Mouse (Mus musculus): ENCODE measurements around the gene Basp1. TPM values are rescaled to one million over a fixed set of nuclear protein-coding genes. Genes with fewer than 3 reads are reported as not detected.

Basp1 gene
- polyA plus RNA-seq, 1 experiment from 2014 or later = 148 TPM

DNA sequence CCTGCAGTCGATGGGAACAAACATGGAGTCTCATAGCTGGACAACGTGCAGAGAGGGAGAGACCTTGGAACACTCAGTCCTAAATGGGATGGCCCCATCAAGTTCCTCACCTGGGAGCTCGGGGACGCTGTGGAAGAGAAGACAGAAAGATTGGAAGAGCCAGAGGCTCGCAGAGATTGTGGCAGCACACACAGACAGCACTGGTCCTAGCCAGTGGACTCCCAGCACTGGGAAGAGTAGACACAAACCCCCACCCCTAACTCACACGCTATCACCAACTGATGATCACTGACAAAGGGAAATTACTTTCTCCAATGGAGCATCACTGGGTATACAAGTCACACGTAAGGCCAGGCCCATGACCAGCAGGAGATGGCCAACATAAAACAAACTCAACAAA is 15.4 kb upstream of the Basp1 start:
- Histone ChIP-seq H3K4me3 (ENCODE audit: low read length) (no peak overlapping the region), H3K9ac (ENCODE audit: low read depth, low read length) (no peak overlapping the region), H3K9me3 (ENCODE audit: control insufficient read depth, low read length) (no peaks in the 10 kb centered on the region), H3K4me1 (ENCODE audit: control insufficient read depth, insufficient read depth, low read depth, low read length) (no peaks in the 10 kb centered on the region), H3K36me3 (ENCODE audit: control insufficient read depth, insufficient read depth, low read length) (no peaks in the 10 kb centered on the region), H3K27me3 (replicated peaks; ENCODE audit: control insufficient read depth, insufficient read depth, low read length) (no peaks in the 10 kb centered on the region), H3K27ac (ENCODE audit: low read depth, low read length) (no peak overlapping the region), H3K4me2 (ENCODE audit: low read length) (no peak overlapping the region)
- WGBS = 65% methylated on average over 7 of the region's 7 CpGs
- ATAC-seq = no peak

DNA sequence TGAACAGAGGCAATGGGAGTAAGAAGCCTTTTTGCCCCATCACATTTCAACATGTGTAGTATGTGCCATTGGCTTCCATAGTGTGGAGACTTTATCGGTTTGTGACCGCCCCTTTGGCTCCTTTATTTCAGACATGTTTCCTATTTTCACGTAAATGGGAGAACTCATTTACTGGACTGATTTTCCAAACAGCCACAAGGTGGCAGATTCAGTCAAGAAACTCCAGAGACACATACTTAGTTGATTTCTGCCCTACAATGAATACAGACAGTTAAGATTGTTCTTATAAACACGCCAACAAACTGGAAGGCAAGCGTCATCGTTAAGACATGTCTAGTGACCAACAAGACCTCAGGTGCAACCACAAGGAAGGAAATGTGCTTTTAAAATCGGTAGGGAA is 15.0 kb upstream of the Basp1 start:
- WGBS = 46% methylated on average over 7 of the region's 7 CpGs
- no peaks in the 10 kb centered on the region for H3K36me3 ChIP-seq (ENCODE audit: control insufficient read depth, insufficient read depth, low read length)
- H3K9ac ChIP-seq (ENCODE audit: low read depth, low read length) = no peak overlapping the region
- no peak overlapping the region for H3K4me2 ChIP-seq (ENCODE audit: low read length)
- H3K4me3 ChIP-seq (ENCODE audit: low read length) = no peak overlapping the region
- 0 out of 2 replicates have a peak, but pooled peaks have one; percentile 14 for ATAC-seq
- H3K4me1 ChIP-seq (ENCODE audit: control insufficient read depth, insufficient read depth, low read depth, low read length) = no peaks in the 10 kb centered on the region
- H3K27me3 ChIP-seq (replicated peaks; ENCODE audit: control insufficient read depth, insufficient read depth, low read length) = no peaks in the 10 kb centered on the region
- no peaks in the 10 kb centered on the region for H3K9me3 ChIP-seq (ENCODE audit: control insufficient read depth, low read length)
- no peak overlapping the region for H3K27ac ChIP-seq (ENCODE audit: low read depth, low read length)

DNA sequence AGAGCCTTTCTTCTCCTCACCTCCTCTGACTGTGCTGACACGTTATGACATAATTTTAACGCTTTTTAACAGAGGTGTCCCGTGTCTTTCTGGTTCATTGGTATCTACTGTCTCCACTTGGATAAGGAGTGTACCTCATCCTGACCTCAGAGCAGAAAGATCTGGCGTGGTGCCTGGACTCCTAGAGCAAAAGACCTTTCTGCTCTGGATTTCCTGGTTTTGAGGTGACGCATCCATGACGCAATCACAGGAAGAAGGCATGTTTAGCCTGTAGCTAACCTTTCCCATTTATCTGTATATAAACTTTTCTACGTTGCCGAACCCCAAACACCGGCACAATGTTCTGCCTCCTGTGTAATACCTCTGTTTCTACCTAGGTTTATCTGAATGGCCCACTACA is 6.7 kb upstream of the Basp1 start:
- Histone ChIP-seq H3K36me3 (ENCODE audit: control insufficient read depth, insufficient read depth, low read length) (no peaks in the 10 kb centered on the region), H3K9ac (ENCODE audit: low read depth, low read length) (no peak overlapping the region), H3K4me3 (ENCODE audit: low read length) (no peak overlapping the region), H3K4me1 (ENCODE audit: control insufficient read depth, insufficient read depth, low read depth, low read length) (peaks cover 13% of the 10 kb centered on the region), H3K4me2 (ENCODE audit: low read length) (no peak overlapping the region), H3K27ac (ENCODE audit: low read depth, low read length) (no peak overlapping the region), H3K27me3 (replicated peaks; ENCODE audit: control insufficient read depth, insufficient read depth, low read length) (no peaks in the 10 kb centered on the region), H3K9me3 (ENCODE audit: control insufficient read depth, low read length) (no peaks in the 10 kb centered on the region)
- WGBS = 94% methylated on average over 9 of the region's 9 CpGs
- no peak for ATAC-seq

DNA sequence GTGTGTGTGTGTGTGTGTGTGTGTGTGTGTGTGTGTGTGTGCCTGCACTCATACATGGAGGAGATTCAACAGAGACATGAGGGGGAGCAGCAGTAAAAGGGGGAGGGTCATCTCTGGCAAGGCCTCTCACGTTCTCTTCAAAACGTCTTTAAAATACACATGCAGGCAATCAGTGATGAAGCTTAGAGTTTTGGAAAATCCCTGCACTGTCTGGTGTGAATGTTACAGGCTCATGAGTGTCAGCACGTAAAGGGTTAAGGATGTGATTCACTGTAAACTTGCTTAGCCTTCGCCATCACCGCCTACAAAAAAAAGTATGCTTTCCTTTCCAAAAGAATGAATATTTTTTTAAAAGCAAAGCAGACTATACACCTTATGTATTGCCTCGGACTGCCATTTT is 2.8 kb upstream of the Basp1 start:
- Histone ChIP-seq H3K4me3 (ENCODE audit: low read length) (peak overlapping the region; percentile 97), H3K36me3 (ENCODE audit: control insufficient read depth, insufficient read depth, low read length) (no peaks in the 10 kb centered on the region), H3K27ac (ENCODE audit: low read depth, low read length) (peak overlapping the region; percentile 51), H3K27me3 (replicated peaks; ENCODE audit: control insufficient read depth, insufficient read depth, low read length) (no peaks in the 10 kb centered on the region), H3K9ac (ENCODE audit: low read depth, low read length) (peak overlapping the region; percentile 63), H3K4me2 (ENCODE audit: low read length) (peak overlapping the region; percentile 66), H3K9me3 (ENCODE audit: control insufficient read depth, low read length) (no peaks in the 10 kb centered on the region), H3K4me1 (ENCODE audit: control insufficient read depth, insufficient read depth, low read depth, low read length) (peaks cover 13% of the 10 kb centered on the region)
- ATAC-seq = no peak
- 32% methylated on average over 6 of the region's 6 CpGs for WGBS

DNA sequence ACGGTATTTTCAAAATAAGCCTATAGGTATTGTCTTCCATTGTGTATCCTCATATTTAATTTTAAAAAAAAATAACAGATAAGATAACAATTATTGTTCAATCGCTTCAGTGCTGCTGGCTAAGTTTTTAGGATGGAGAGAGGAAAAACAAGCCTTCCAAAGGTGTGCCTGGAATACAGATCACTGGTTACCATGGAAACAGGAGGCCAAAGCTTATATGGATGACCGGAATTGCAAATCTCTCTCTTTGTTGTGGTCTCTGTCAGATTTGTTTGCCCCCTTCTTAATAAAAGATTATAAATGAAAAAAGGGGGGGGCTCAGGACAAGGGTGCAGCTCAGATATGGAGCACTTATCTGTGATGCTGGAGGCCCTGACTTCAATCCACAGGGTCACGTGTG is 2.4 kb upstream of the Basp1 start:
- peak overlapping the region; percentile 63 for H3K9ac ChIP-seq (ENCODE audit: low read depth, low read length)
- peak overlapping the region; percentile 51 for H3K27ac ChIP-seq (ENCODE audit: low read depth, low read length)
- H3K9me3 ChIP-seq (ENCODE audit: control insufficient read depth, low read length) = no peaks in the 10 kb centered on the region
- no peak for ATAC-seq
- 18% methylated on average over 4 of the region's 4 CpGs for WGBS
- H3K4me1 ChIP-seq (ENCODE audit: control insufficient read depth, insufficient read depth, low read depth, low read length) = peaks cover 13% of the 10 kb centered on the region
- H3K4me2 ChIP-seq (ENCODE audit: low read length) = peak overlapping the region; percentile 66
- peak overlapping the region; percentile 97 for H3K4me3 ChIP-seq (ENCODE audit: low read length)
- H3K27me3 ChIP-seq (replicated peaks; ENCODE audit: control insufficient read depth, insufficient read depth, low read length) = no peaks in the 10 kb centered on the region
- H3K36me3 ChIP-seq (ENCODE audit: control insufficient read depth, insufficient read depth, low read length) = no peaks in the 10 kb centered on the region

DNA sequence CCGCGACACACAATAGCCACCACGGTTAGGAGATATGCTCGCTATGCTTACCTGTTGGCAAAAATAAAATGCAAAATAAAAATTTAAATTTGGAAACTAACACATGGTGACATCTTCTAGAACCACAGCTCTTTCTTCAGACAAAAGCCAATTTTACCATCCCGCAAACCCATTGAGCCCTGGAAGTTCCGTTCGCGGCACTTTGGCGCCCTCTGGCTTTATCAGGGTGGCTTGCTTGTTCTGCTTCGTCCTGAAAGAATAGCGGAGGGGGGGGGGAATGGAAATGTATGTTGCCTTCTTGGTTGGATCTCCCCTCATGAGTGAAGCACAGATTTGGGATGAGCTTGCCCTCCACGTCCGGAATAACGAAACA is 1.2 kb upstream of the Basp1 start:
- no peaks in the 10 kb centered on the region for H3K27me3 ChIP-seq (replicated peaks; ENCODE audit: control insufficient read depth, insufficient read depth, low read length)
- no peaks in the 10 kb centered on the region for H3K36me3 ChIP-seq (ENCODE audit: control insufficient read depth, insufficient read depth, low read length)
- peak; percentile 31 for ATAC-seq
- WGBS = 0% methylated on average over 14 of the region's 14 CpGs
- peak overlapping the region; percentile 97 for H3K4me3 ChIP-seq (ENCODE audit: low read length)
- peaks cover 19% of the 10 kb centered on the region for H3K4me1 ChIP-seq (ENCODE audit: control insufficient read depth, insufficient read depth, low read depth, low read length)
- peak overlapping the region; percentile 66 for H3K4me2 ChIP-seq (ENCODE audit: low read length)
- peak overlapping the region; percentile 100 for H3K27ac ChIP-seq (ENCODE audit: low read depth, low read length)
- H3K9ac ChIP-seq (ENCODE audit: low read depth, low read length) = peak overlapping the region; percentile 100
- H3K9me3 ChIP-seq (ENCODE audit: control insufficient read depth, low read length) = no peaks in the 10 kb centered on the region

DNA sequence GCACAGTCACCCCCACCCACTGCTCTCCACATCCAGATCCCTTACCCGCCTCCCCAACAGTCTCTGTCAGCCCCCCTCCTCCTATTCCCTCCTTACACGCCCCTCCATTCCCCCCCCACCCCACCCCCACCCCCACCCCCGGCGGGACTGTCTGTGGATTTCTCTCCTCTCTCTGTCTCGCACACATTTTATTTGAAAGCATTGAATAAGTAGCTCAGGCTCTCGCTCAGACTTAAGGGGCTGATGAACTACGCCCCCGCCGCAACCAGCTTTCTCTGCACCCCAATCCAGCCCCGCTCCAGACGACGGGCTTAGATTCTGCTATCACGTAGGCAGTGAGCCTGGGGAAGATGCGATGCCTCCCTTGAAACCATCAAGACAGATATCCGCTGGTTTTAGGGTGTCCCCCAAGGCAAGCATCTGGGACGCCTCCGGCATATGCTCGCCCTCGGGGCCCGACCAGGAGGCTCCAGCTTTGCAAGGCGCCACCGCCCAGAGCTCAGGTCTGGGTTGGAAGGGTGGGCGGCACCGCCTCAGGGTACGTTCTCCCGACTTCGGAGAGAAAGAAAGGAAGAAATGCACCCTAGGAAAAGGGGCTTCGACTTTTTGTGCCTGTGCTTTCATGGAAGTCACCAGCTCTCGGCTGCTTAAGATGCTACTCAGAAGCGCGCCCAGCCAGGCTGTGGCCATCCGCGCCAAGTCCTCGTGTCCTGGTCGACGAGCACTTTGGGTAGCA is 615 bp upstream of the Basp1 start:
- H3K9ac ChIP-seq (ENCODE audit: low read depth, low read length) = peak overlapping the region; percentile 100
- no peaks in the 10 kb centered on the region for H3K36me3 ChIP-seq (ENCODE audit: control insufficient read depth, insufficient read depth, low read length)
- peak overlapping the region; percentile 100 for H3K27ac ChIP-seq (ENCODE audit: low read depth, low read length)
- under 1% methylated on average over 35 of the region's 36 CpGs for WGBS
- peak overlapping the region; percentile 66 for H3K4me2 ChIP-seq (ENCODE audit: low read length)
- peaks cover 23% of the 10 kb centered on the region for H3K4me1 ChIP-seq (ENCODE audit: control insufficient read depth, insufficient read depth, low read depth, low read length)
- ATAC-seq = peak; percentile 51
- H3K27me3 ChIP-seq (replicated peaks; ENCODE audit: control insufficient read depth, insufficient read depth, low read length) = no peaks in the 10 kb centered on the region
- H3K9me3 ChIP-seq (ENCODE audit: control insufficient read depth, low read length) = no peaks in the 10 kb centered on the region
- peak overlapping the region; percentile 97 for H3K4me3 ChIP-seq (ENCODE audit: low read length)

DNA sequence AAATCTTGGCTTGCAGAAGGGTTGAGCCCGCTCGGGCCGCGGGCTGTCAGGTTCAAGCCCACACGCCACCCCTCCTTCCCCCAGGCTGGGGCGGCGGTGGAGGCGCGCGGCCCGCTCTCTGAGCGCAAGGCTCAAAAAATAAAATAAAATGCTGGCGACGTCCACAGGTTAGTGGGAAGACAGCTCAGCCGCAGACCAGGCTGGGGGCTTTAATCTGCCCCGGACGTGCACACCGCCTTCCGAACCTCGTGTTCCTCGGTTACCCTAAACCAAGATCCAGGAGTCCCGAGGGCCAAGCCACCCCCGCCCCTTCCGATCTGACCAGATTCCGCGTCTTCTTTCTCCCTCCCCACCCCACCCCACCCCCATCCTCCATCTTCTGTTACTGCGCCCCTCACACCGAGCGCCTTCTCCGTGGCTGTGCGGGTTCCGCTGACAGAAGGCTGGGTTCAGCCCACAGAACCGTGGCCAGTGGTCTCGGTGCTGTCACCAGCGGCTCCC is 753 bp downstream of the Basp1 start:
- Histone ChIP-seq H3K9ac (ENCODE audit: low read depth, low read length) (peak overlapping the region; percentile 100), H3K4me1 (ENCODE audit: control insufficient read depth, insufficient read depth, low read depth, low read length) (peaks cover 25% of the 10 kb centered on the region), H3K9me3 (ENCODE audit: control insufficient read depth, low read length) (no peaks in the 10 kb centered on the region), H3K27me3 (replicated peaks; ENCODE audit: control insufficient read depth, insufficient read depth, low read length) (no peaks in the 10 kb centered on the region), H3K4me2 (ENCODE audit: low read length) (peak overlapping the region; percentile 66), H3K36me3 (ENCODE audit: control insufficient read depth, insufficient read depth, low read length) (no peaks in the 10 kb centered on the region), H3K4me3 (ENCODE audit: low read length) (peak overlapping the region; percentile 97), H3K27ac (ENCODE audit: low read depth, low read length) (peak overlapping the region; percentile 100)
- 0% methylated on average over 30 of the region's 35 CpGs for WGBS
- peak; percentile 41 for ATAC-seq

DNA sequence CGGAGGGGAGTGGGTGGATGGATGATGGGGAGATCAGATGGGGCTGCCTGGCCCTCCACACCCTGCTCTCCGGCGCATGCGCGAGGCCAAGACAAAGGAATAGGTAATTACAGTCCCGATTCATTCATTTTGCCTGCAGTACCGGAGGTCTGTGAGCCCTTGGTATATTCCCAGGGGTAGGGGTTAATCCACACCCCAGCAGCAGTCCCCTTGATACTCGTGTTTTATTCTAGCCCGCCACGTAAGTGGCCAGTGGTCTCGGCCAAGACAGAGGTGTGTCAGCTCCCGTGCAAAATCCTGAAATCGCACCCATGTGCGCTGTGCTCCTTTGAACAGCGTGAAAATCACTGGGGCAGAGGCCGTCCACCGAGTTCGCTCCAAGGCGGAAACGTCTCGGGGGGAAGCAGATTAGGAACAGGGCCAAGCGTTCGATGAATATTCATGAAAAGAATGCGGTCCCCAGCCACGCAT is 1.4 kb downstream of the Basp1 start:
- Histone ChIP-seq H3K4me3 (ENCODE audit: low read length) (peak overlapping the region; percentile 97), H3K27me3 (replicated peaks; ENCODE audit: control insufficient read depth, insufficient read depth, low read length) (no peaks in the 10 kb centered on the region), H3K9ac (ENCODE audit: low read depth, low read length) (peak overlapping the region; percentile 100), H3K9me3 (ENCODE audit: control insufficient read depth, low read length) (no peaks in the 10 kb centered on the region), H3K36me3 (ENCODE audit: control insufficient read depth, insufficient read depth, low read length) (no peaks in the 10 kb centered on the region), H3K4me1 (ENCODE audit: control insufficient read depth, insufficient read depth, low read depth, low read length) (peaks cover 28% of the 10 kb centered on the region), H3K4me2 (ENCODE audit: low read length) (peak overlapping the region; percentile 66), H3K27ac (ENCODE audit: low read depth, low read length) (peak overlapping the region; percentile 100)
- ATAC-seq = peak; percentile 49
- WGBS = 0% methylated on average over 25 of the region's 25 CpGs

Measured in hindbrain, embryonic 16.5 days (tissue).